Mouse (Mus musculus): ENCODE measurements around the gene Zpld1.

Gene Zpld1

GRCm38 (mm10) chr16:55297886-55298285 lies at the start of gene Zpld1:
Gene Zpld1, minus strand, starts transcription at chr16:55297986.
- no peaks in the 10 kb centered on the region for H3K36me3 ChIP-seq (ENCODE audit: control insufficient read depth, insufficient read depth, low read length, poor library complexity, severe bottlenecking)
- no peaks in the 10 kb centered on the region for H3K27me3 ChIP-seq (ENCODE audit: control insufficient read depth, insufficient read depth, low read length, poor library complexity, severe bottlenecking)
- DNase-seq (ENCODE audit: low read depth, low spot score) = no peak

GRCm38 (mm10) chr16:55345644-55346043 lies 47.9 kb upstream of the Zpld1 start:
- no peak for DNase-seq (ENCODE audit: low read depth, low spot score)
- no peaks in the 10 kb centered on the region for H3K27me3 ChIP-seq (ENCODE audit: control insufficient read depth, insufficient read depth, low read length, poor library complexity, severe bottlenecking)
- H3K36me3 ChIP-seq (ENCODE audit: control insufficient read depth, insufficient read depth, low read length, poor library complexity, severe bottlenecking) = no peaks in the 10 kb centered on the region

- no peak for DNase-seq (ENCODE audit: low read depth, low spot score)
These were observed 24.0 kb upstream of the Zpld1 start for GRCm38 (mm10) chr16:55321542-55322514.

GRCm38 (mm10) chr16:55316996-55317395 lies 19.2 kb upstream of the Zpld1 start:
- no peaks in the 10 kb centered on the region for H3K27me3 ChIP-seq (ENCODE audit: control insufficient read depth, insufficient read depth, low read length, poor library complexity, severe bottlenecking)
- H3K36me3 ChIP-seq (ENCODE audit: control insufficient read depth, insufficient read depth, low read length, poor library complexity, severe bottlenecking) = no peaks in the 10 kb centered on the region
- DNase-seq (ENCODE audit: low read depth, low spot score) = no peak

More at GRCm38 (mm10) chr16:55321542-55322514, 24.0 kb upstream of the Zpld1 start:
- Histone ChIP-seq H3K27me3 (ENCODE audit: control insufficient read depth, insufficient read depth, low read length, poor library complexity, severe bottlenecking) (no peaks in the 10 kb centered on the region), H3K36me3 (ENCODE audit: control insufficient read depth, insufficient read depth, low read length, poor library complexity, severe bottlenecking) (no peaks in the 10 kb centered on the region)

- DNase-seq (ENCODE audit: low read depth, low spot score) = no peak
- Histone ChIP-seq H3K27me3 (ENCODE audit: control insufficient read depth, insufficient read depth, low read length, poor library complexity, severe bottlenecking) (no peaks in the 10 kb centered on the region), H3K36me3 (ENCODE audit: control insufficient read depth, insufficient read depth, low read length, poor library complexity, severe bottlenecking) (no peaks in the 10 kb centered on the region)
These were observed 14.3 kb upstream of the Zpld1 start for GRCm38 (mm10) chr16:55312106-55312505.

GRCm38 (mm10) chr16:55282696-55283095 lies 15.1 kb downstream of the Zpld1 start:
- no peaks in the 10 kb centered on the region for H3K27me3 ChIP-seq (ENCODE audit: control insufficient read depth, insufficient read depth, low read length, poor library complexity, severe bottlenecking)
- no peak for DNase-seq (ENCODE audit: low read depth, low spot score)

GRCm38 (mm10) chr16:55277447-55277846 lies 20.3 kb downstream of the Zpld1 start:
- DNase-seq (ENCODE audit: low read depth, low spot score) = no peak
- Histone ChIP-seq H3K36me3 (ENCODE audit: control insufficient read depth, insufficient read depth, low read length, poor library complexity, severe bottlenecking) (no peaks in the 10 kb centered on the region), H3K27me3 (ENCODE audit: control insufficient read depth, insufficient read depth, low read length, poor library complexity, severe bottlenecking) (no peaks in the 10 kb centered on the region)

More at GRCm38 (mm10) chr16:55282696-55283095, 15.1 kb downstream of the Zpld1 start:
- H3K36me3 ChIP-seq (ENCODE audit: control insufficient read depth, insufficient read depth, low read length, poor library complexity, severe bottlenecking) = no peaks in the 10 kb centered on the region

- DNase-seq (ENCODE audit: low read depth, low spot score) = no peak
- Histone ChIP-seq H3K27me3 (ENCODE audit: control insufficient read depth, insufficient read depth, low read length, poor library complexity, severe bottlenecking) (no peaks in the 10 kb centered on the region), H3K36me3 (ENCODE audit: control insufficient read depth, insufficient read depth, low read length, poor library complexity, severe bottlenecking) (no peaks in the 10 kb centered on the region)
These were observed 32.5 kb downstream of the Zpld1 start for GRCm38 (mm10) chr16:55265281-55265680.

- DNase-seq (ENCODE audit: low read depth, low spot score) = no peak
- Histone ChIP-seq H3K36me3 (ENCODE audit: control insufficient read depth, insufficient read depth, low read length, poor library complexity, severe bottlenecking) (no peaks in the 10 kb centered on the region), H3K27me3 (ENCODE audit: control insufficient read depth, insufficient read depth, low read length, poor library complexity, severe bottlenecking) (no peaks in the 10 kb centered on the region)
These were observed 36.8 kb downstream of the Zpld1 start for GRCm38 (mm10) chr16:55260862-55261574.

GRCm38 (mm10) chr16:55259719-55260118 lies 38.1 kb downstream of the Zpld1 start:
- H3K36me3 ChIP-seq (ENCODE audit: control insufficient read depth, insufficient read depth, low read length, poor library complexity, severe bottlenecking) = no peaks in the 10 kb centered on the region

GRCm38 (mm10) chr16:55240996-55241395 lies 56.8 kb downstream of the Zpld1 start:
- no peaks in the 10 kb centered on the region for H3K36me3 ChIP-seq (ENCODE audit: control insufficient read depth, insufficient read depth, low read length, poor library complexity, severe bottlenecking)
- H3K27me3 ChIP-seq (ENCODE audit: control insufficient read depth, insufficient read depth, low read length, poor library complexity, severe bottlenecking) = no peaks in the 10 kb centered on the region
- DNase-seq (ENCODE audit: low read depth, low spot score) = no peak

More at GRCm38 (mm10) chr16:55259719-55260118, 38.1 kb downstream of the Zpld1 start:
- no peak for DNase-seq (ENCODE audit: low read depth, low spot score)
- no peaks in the 10 kb centered on the region for H3K27me3 ChIP-seq (ENCODE audit: control insufficient read depth, insufficient read depth, low read length, poor library complexity, severe bottlenecking)

- H3K36me3 ChIP-seq (ENCODE audit: control insufficient read depth, insufficient read depth, low read length, poor library complexity, severe bottlenecking) = no peaks in the 10 kb centered on the region
- DNase-seq (ENCODE audit: low read depth, low spot score) = no peak
- H3K27me3 ChIP-seq (ENCODE audit: control insufficient read depth, insufficient read depth, low read length, poor library complexity, severe bottlenecking) = no peaks in the 10 kb centered on the region
These were observed 68.7 kb downstream of the Zpld1 start for GRCm38 (mm10) chr16:55228995-55229622.

- Histone ChIP-seq H3K36me3 (ENCODE audit: control insufficient read depth, insufficient read depth, low read length, poor library complexity, severe bottlenecking) (no peaks in the 10 kb centered on the region), H3K27me3 (ENCODE audit: control insufficient read depth, insufficient read depth, low read length, poor library complexity, severe bottlenecking) (no peaks in the 10 kb centered on the region)
- DNase-seq (ENCODE audit: low read depth, low spot score) = no peak
These were observed 93.8 kb downstream of the Zpld1 start for GRCm38 (mm10) chr16:55203945-55204344.

- H3K36me3 ChIP-seq (ENCODE audit: control insufficient read depth, insufficient read depth, low read length, poor library complexity, severe bottlenecking) = no peaks in the 10 kb centered on the region
- DNase-seq (ENCODE audit: low read depth, low spot score) = no peak
- no peaks in the 10 kb centered on the region for H3K27me3 ChIP-seq (ENCODE audit: control insufficient read depth, insufficient read depth, low read length, poor library complexity, severe bottlenecking)
These were observed 107.4 kb downstream of the Zpld1 start for GRCm38 (mm10) chr16:55190397-55190796.

Data from splenic B cell, adult 2 months (primary cell).